Mouse (Mus musculus) heart, adult 2 months (tissue): Measurements from ENCODE around the gene Clec4a1.

Source experiments
- CTCF ChIP-seq: fragments of 200-600 bp; IDR thresholded peaks from 2 replicates; pipeline ENCODE4 v1.8.1; 2022; ENCODE audit warnings: antibody characterized with exemption, mild to moderate bottlenecking, moderate library complexity
- EP300 ChIP-seq: fragments of 200-500 bp; IDR thresholded peaks from 2 replicates; pipeline ENCODE4 v1.6.1; 2011; ENCODE audit warnings: low read depth, low read length, control low read depth; ENCODE audit not compliant: insufficient read depth
- POLR2A ChIP-seq: fragments of 200-500 bp; IDR thresholded peaks from 2 replicates; pipeline ENCODE4 v1.6.1; 2011; ENCODE audit warnings: mild to moderate bottlenecking, low read depth, low read length, control low read depth; ENCODE audit not compliant: insufficient read depth

DNA sequence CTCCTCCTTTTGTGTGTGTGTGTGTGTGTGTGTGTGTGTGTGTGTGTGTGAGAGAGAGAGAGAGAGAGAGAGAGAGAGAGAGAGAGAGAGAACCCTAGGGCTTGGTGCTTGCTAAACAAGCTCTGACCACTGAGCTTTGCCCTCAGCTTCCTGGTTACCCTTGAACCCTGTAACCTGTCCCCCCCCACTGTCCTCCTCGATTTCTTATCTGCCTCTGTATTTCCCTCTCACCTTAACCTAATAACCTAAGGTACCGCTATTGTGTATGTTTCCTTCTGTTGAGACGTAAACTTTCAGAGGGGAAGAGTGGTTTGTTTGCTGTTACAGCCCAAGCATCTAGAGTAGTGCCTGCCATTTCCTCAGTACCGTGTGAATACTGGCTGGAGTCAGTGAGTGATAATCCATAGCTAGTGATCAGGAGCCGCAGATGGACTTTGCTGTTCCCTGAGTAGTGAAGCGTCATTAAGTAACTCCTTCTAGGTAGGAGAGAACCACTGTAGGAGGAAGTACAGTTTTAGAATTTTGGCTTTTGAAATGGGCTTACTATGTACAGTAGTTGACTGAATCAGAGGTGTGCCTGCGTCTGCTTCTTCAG, 42.4 kb upstream of the Clec4a1 start:
- TF ChIP-seq CTCF = no peak
- no peak for TF ChIP-seq POLR2A
- no peak for TF ChIP-seq EP300
